17 mouse cellular contexts compared by ENCODE assay signal in the genomic region with DNA sequence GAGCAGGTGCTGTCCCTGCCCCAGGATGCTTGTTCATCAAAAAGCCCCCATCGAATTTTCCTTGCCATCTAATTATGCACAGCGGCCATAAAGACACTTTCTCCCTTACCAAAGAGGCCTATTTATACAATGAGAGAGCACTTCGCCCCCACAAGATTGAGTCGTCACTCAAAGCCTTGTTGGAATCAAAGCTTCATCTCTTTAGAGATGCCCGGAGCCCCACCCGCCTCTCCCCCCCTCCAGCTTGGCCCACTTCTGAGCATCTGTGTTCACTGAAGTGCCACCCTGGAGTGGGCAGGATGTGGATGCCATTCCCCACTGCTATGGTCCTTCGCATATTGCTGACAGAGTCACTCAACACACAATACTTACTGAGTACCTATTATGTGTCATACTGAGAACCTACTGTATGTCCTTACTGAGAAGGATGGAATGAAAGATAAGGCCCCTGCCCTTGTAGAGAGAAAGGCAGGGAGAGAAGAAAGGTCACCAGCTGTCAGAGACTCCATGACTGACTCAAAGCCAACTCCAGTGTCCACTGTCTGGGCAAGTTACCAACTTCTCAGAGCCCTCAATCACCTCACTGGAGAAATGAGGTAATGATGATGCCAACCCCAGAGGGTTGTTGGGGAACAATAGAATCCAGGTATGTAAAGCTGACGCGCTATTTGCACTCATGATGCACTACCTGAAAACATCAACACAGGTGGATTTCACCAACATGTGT.
DNase-seq lines count a peak whose midpoint lies in the region.
"Had no signal": no experiment of that assay in that cellular context is flagged by ENCODE, and none has a peak within 500 bp of the region (broad histone marks: within the 10 kb centered on the region; RNA-seq: fewer than 3 reads in every experiment).

No protein-coding gene starts in this region.

- intact Hi-C loops in left cerebral cortex, postnatal 14 days (cut with DNase I): loop anchor here (5.0 kb wide), 1 partner anchor 34 kb away; no protein-coding TSS in a partner anchor

- DNase-seq in adrenal gland, adult 8-10 months: peak; percentile 63
- no peak for DNase-seq in adrenal gland, adult 18-20 months (ENCODE audit: low spot score in 2 of 2)
- peak; percentile 38 to 72 for DNase-seq in left cerebral cortex, postnatal 14 days (ENCODE audit: low spot score in 2 of 2)
- DNase-seq in left cerebral cortex, adult 9 months (ENCODE audit: low spot score in 2 of 2): no peak
- peak; percentile 40 for DNase-seq in adipocyte (ENCODE audit: low spot score)
- peak; percentile 26 for DNase-seq in right cerebral cortex, postnatal 14 days
- DNase-seq in yolk sac, embryonic 10.5 days (ENCODE audit: low spot score): no peak
- DNase-seq: cerebellum, postnatal 10 days; forebrain, postnatal 0 days; gastrocnemius, postnatal 36 days; heart, adult 2 months; kidney, adult 2 months; liver, embryonic 13.5 days; lung, adult 2 months; lung, postnatal 14 days; thymus, adult 2 months; thymus, postnatal 4 days had no signal

Comparison
In these comparisons a context has a peak if more than half of its experiments do, and no peak if none do; other contexts are left out.
1. DNase-seq: peak in adrenal gland, adult 8-10 months (single experiment), left cerebral cortex, postnatal 14 days (2 of 2), adipocyte (single experiment) and right cerebral cortex, postnatal 14 days (single experiment); none in adrenal gland, adult 18-20 months (0 of 2), left cerebral cortex, adult 9 months (0 of 2) and yolk sac, embryonic 10.5 days (single experiment).